Mouse (Mus musculus): ENCODE measurements around the gene Gm21541. TPM values are rescaled to one million over a fixed set of nuclear protein-coding genes. Genes with fewer than 3 reads are reported as not detected.

The Gm21541 gene
- not detected for total RNA-seq (2023)

GRCm38 (mm10) chr4:41903310-41903709 lies at the start of gene Gm21541:
Gm21541 (plus strand) TSS chr4:41903610.

GRCm38 (mm10) chr4:41941272-41941671 lies 37.9 kb downstream of the Gm21541 start, which contains the start of gene Gm20878:
Gm20878 (plus strand) TSS chr4:41941572.

Other genes starting within 250 kb of the Gm21541 start
- gene Cntfr, start 206.5 kb upstream of the Gm21541 start, total RNA-seq (2023): not detected
- 10 to 100 TPM; 18.0 to 18.1 TPM for gene Il11ra1, start 203.6 kb upstream of the Gm21541 start, total RNA-seq (2023)
- gene Rpp25l, start 190.1 kb upstream of the Gm21541 start, total RNA-seq (2023): 10 to 100 TPM; 20.0 to 22.7 TPM
- 10 to 100 TPM; 61.7 to 62.9 TPM for gene Dctn3, start 180.4 kb upstream of the Gm21541 start, total RNA-seq (2023)
- not detected for gene Arid3c, start 172.5 kb upstream of the Gm21541 start, total RNA-seq (2023)
- 10 to 100 TPM; 35.1 to 40.0 TPM for gene Galt, start 148.4 kb upstream of the Gm21541 start, total RNA-seq (2023)
- gene Sigmar1, start 147.5 kb upstream of the Gm21541 start, total RNA-seq (2023): 10 to 100 TPM; 38.6 to 50.0 TPM
- 1 to 10 TPM; 4.2 to 6.0 TPM for gene Ccl27a, start 129.4 kb upstream of the Gm21541 start, total RNA-seq (2023)
- gene Gm20878, start 38.0 kb downstream of the Gm21541 start, total RNA-seq (2023): under 1 TPM in 1 of 2 experiments, not detected in 1; 0.97 TPM
- gene Fam205a4, start 62.4 kb downstream of the Gm21541 start, total RNA-seq (2023): not detected
- not detected for gene Gm21093, start 131.1 kb downstream of the Gm21541 start, total RNA-seq (2023)
- gene Gm3893, start 187.6 kb downstream of the Gm21541 start, total RNA-seq (2023): not detected
- not detected for gene Gm13304, start 211.2 kb downstream of the Gm21541 start, total RNA-seq (2023)
- not detected for gene Gm13306, start 249.8 kb downstream of the Gm21541 start, total RNA-seq (2023)